Mouse (Mus musculus) stomach, postnatal 0 days (tissue): Measurements from ENCODE around the gene St8sia6.

Experiments used
- CTCF ChIP-seq: IDR thresholded peaks from 2 replicates; pipeline ENCODE4 v1.5.1; 2016; ENCODE audit warnings: antibody characterized with exemption, low read depth, mild to moderate bottlenecking, moderate library complexity
- EP300 ChIP-seq: optimal IDR thresholded peaks from 2 replicates; pipeline ENCODE3; 2016; ENCODE audit warnings: antibody characterized with exemption

- TF ChIP-seq CTCF, result no peak
- no peak for TF ChIP-seq EP300
Observed at GRCm38 (mm10) chr2:13683205-13683570, 110.7 kb downstream of the St8sia6 start.
